Mouse (Mus musculus) megakaryocyte, embryonic 14.5 days (primary cell): Measurements from ENCODE around the gene Cacna1d.

ENCODE experiments used
- FLI1 ChIP-seq: IDR thresholded peaks from 2 replicates; pipeline ENCODE4 v1.6.1; 2012; ENCODE audit warnings: low read length, inconsistent platforms, mixed read lengths
- GATA1 ChIP-seq: IDR thresholded peaks from 3 replicates; pipeline ENCODE4 v1.6.1; 2012; ENCODE audit warnings: mixed read lengths, low read length, inconsistent platforms, borderline replicate concordance

GRCm38 (mm10) chr14:30405456-30406225 is 85.6 kb downstream of the Cacna1d start:
- TF ChIP-seq GATA1 (no peak), FLI1 (no peak)
